Mouse (Mus musculus): ENCODE measurements at regions not wholly inside any gene's neighbourhood (a gene's known extent, or its start where the extent isn't known, plus 50 kb on each side); places are given as distances from the start of the nearest gene placed in this dataset.

DNA sequence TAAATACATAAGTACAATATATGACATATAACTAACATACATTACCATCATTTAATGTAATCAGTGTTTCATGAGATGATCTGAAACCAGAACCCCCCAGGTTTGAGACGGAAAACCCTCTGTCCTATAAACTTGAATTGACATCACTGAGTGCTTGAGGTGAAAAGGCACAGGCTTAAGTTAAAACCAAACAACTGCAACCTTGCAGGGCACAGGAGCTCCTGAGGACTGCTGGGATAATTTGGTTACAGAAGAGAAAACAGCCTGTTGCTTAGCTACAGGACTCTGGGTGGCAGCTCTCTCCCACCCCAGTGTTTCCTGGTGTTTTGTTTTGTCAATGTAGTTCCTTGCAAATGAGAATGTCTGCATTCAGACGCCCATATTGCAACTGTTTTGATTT, 259.5 kb downstream of the Etv1 start:
- H3K9ac ChIP-seq (ENCODE audit: low read length), result no peak overlapping the region
- H3K4me3 ChIP-seq (ENCODE audit: low read depth, low read length), result no peak overlapping the region
- ATAC-seq (ENCODE audit: insufficient read depth, low FRiP score, low TSS enrichment) (no peak), DNase-seq (ENCODE audit: low spot score) (no peak)
- 36% methylated on average over 2 of the region's 2 CpGs for WGBS
- no peaks in the 10 kb centered on the region for H3K27me3 ChIP-seq (ENCODE audit: control insufficient read depth, insufficient read depth, low read length)
- no peak overlapping the region for H3K4me2 ChIP-seq (ENCODE audit: low read depth)
- H3K9me3 ChIP-seq (ENCODE audit: control insufficient read depth, low read length), result no peaks in the 10 kb centered on the region
- H3K27ac ChIP-seq (ENCODE audit: low read depth, low read length), result no peak overlapping the region
- H3K36me3 ChIP-seq (ENCODE audit: control insufficient read depth, insufficient read depth, low read length), result no peaks in the 10 kb centered on the region
- H3K4me1 ChIP-seq (ENCODE audit: control insufficient read depth, insufficient read depth, low read length), result no peaks in the 10 kb centered on the region

- Histone ChIP-seq H3K4me1 (ENCODE audit: control insufficient read depth, insufficient read depth, low read length) (no peaks in the 10 kb centered on the region), H3K36me3 (ENCODE audit: control insufficient read depth, insufficient read depth, low read length) (no peaks in the 10 kb centered on the region), H3K9ac (ENCODE audit: low read length) (no peak overlapping the region), H3K9me3 (ENCODE audit: control insufficient read depth, low read length) (no peaks in the 10 kb centered on the region), H3K4me2 (ENCODE audit: low read depth) (no peak overlapping the region), H3K27me3 (ENCODE audit: control insufficient read depth, insufficient read depth, low read length) (no peaks in the 10 kb centered on the region), H3K27ac (ENCODE audit: low read depth, low read length) (no peak overlapping the region), H3K4me3 (ENCODE audit: low read depth, low read length) (no peak overlapping the region)
- DNase-seq (ENCODE audit: low spot score) (no peak), ATAC-seq (ENCODE audit: insufficient read depth, low FRiP score, low TSS enrichment) (no peak)
Measured at GRCm38 (mm10) chr12:39047126-39047525, 267.9 kb downstream of the Etv1 start.

GRCm38 (mm10) chr12:39048441-39048840, 269.3 kb downstream of the Etv1 start:
- H3K4me1 ChIP-seq (ENCODE audit: control insufficient read depth, insufficient read depth, low read length), result no peaks in the 10 kb centered on the region
- no peak overlapping the region for H3K4me3 ChIP-seq (ENCODE audit: low read depth, low read length)
- no peak overlapping the region for H3K9ac ChIP-seq (ENCODE audit: low read length)
- no peaks in the 10 kb centered on the region for H3K27me3 ChIP-seq (ENCODE audit: control insufficient read depth, insufficient read depth, low read length)
- no peak for DNase-seq (ENCODE audit: low spot score)
- no peak for ATAC-seq (ENCODE audit: insufficient read depth, low FRiP score, low TSS enrichment)
- H3K36me3 ChIP-seq (ENCODE audit: control insufficient read depth, insufficient read depth, low read length), result no peaks in the 10 kb centered on the region
- no peak overlapping the region for H3K4me2 ChIP-seq (ENCODE audit: low read depth)
- no peak overlapping the region for H3K27ac ChIP-seq (ENCODE audit: low read depth, low read length)
- 87% methylated on average over 6 of the region's 6 CpGs for WGBS
- no peaks in the 10 kb centered on the region for H3K9me3 ChIP-seq (ENCODE audit: control insufficient read depth, low read length)

DNA sequence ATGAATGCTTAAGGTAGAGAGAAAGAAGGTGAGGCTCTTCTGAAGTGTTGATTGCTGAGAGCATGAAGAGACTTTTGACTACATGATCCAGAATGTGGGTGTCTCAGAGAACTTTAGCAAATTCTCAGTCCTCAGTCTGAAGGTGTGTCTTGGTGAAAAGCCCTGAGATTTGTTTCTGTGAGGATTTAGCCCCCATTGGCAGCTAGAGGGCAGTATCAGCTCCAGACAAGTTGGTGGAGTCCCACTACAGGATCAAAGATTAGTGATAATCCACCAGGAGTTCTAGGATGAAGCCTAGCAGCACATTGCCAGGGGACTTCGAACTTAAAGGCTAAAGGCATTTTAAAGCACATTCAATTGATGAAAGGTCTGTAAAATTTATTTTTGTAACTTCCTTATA, 269.8 kb downstream of the Etv1 start:
- Histone ChIP-seq H3K36me3 (ENCODE audit: control insufficient read depth, insufficient read depth, low read length) (no peaks in the 10 kb centered on the region), H3K9me3 (ENCODE audit: control insufficient read depth, low read length) (no peaks in the 10 kb centered on the region), H3K27me3 (ENCODE audit: control insufficient read depth, insufficient read depth, low read length) (no peaks in the 10 kb centered on the region), H3K27ac (ENCODE audit: low read depth, low read length) (no peak overlapping the region), H3K4me3 (ENCODE audit: low read depth, low read length) (no peak overlapping the region), H3K4me1 (ENCODE audit: control insufficient read depth, insufficient read depth, low read length) (no peaks in the 10 kb centered on the region), H3K4me2 (ENCODE audit: low read depth) (no peak overlapping the region), H3K9ac (ENCODE audit: low read length) (no peak overlapping the region)
- DNase-seq (ENCODE audit: low spot score) (no peak), ATAC-seq (ENCODE audit: insufficient read depth, low FRiP score, low TSS enrichment) (no peak)
- WGBS, result 86% methylated on average over 1 of the region's 1 CpGs

DNA sequence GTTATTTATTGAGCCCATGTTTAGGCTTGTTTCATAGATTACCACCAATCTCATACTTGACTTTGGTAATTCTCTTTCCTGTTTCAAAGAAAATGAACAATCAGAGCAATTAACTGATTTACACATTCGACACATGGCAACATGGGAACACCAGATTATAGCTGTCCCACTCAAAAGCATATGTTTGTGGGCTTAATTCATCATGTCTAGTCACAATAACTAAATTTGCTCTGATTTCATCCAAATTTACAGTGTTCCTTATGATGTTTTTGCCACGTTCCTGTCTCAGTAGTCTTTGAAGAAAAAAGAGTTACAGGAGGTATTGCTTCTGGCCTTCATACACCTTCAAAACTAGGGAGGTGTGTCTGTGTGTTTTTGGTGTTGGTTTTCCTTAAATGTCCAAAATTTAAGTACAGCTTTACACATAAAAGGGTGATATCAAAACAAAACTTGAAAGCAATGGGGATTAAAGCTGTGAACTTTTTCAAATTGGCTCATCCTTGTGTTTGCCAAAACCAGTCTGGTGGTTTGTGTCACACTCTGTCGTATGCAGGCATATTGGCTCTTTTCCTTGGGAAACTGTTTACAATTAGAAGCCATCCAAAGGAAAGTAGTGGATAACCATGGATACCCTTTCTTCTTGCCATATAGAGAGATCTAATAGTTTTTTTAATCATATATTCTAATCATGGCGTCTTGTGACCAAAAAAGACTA, 291.3 kb downstream of the Etv1 start:
- no peak overlapping the region for H3K4me3 ChIP-seq (ENCODE audit: low read depth, low read length)
- H3K4me2 ChIP-seq (ENCODE audit: low read depth), result no peak overlapping the region
- no peak for DNase-seq (ENCODE audit: low spot score)
- H3K36me3 ChIP-seq (ENCODE audit: control insufficient read depth, insufficient read depth, low read length), result no peaks in the 10 kb centered on the region
- no peaks in the 10 kb centered on the region for H3K9me3 ChIP-seq (ENCODE audit: control insufficient read depth, low read length)
- no peak overlapping the region for H3K27ac ChIP-seq (ENCODE audit: low read depth, low read length)
- no peak overlapping the region for H3K9ac ChIP-seq (ENCODE audit: low read length)
- no peaks in the 10 kb centered on the region for H3K4me1 ChIP-seq (ENCODE audit: control insufficient read depth, insufficient read depth, low read length)
- no peak for ATAC-seq (ENCODE audit: insufficient read depth, low FRiP score, low TSS enrichment)
- WGBS, result 87% methylated on average over 4 of the region's 4 CpGs
- no peaks in the 10 kb centered on the region for H3K27me3 ChIP-seq (ENCODE audit: control insufficient read depth, insufficient read depth, low read length)

DNA sequence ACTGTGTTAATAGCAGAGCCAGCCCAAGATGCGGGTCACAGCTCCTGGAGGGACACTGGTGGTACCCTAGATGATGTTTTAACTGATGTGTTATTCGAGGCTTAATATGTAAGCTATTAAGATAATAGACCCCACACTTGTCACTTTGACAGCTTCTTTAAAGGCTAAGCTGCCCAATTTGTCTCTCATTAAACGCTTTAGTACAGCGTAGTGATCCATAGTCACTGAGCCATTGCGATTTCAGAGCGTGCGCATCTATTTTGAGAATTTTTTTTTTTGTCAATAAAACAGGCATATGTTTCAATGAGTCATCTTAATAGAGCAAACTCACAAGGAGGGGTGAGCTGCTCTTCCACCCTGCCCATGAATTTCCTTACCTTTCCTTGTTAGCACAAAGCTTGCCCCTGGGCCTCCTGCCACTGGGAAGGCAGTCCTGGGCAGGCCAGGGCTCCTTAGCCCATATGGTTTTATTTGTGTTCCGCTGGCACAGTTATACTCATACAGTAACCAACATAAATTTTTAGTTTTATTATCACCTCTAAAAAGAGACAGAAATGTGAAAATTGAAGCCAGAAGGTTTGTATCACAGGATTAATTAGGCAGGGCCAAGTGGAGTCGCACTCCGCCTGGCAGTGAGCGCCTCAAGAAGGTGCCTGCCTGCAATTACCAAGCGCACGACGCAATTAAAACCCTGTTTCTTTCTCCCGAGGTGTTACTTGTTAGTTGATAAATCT, 294.3 kb downstream of the Etv1 start:
- H3K9ac ChIP-seq (ENCODE audit: low read length), result no peak overlapping the region
- DNase-seq (ENCODE audit: low spot score), result no peak
- no peaks in the 10 kb centered on the region for H3K4me1 ChIP-seq (ENCODE audit: control insufficient read depth, insufficient read depth, low read length)
- no peak for ATAC-seq (ENCODE audit: insufficient read depth, low FRiP score, low TSS enrichment)
- no peaks in the 10 kb centered on the region for H3K27me3 ChIP-seq (ENCODE audit: control insufficient read depth, insufficient read depth, low read length)
- no peak overlapping the region for H3K4me3 ChIP-seq (ENCODE audit: low read depth, low read length)
- no peaks in the 10 kb centered on the region for H3K36me3 ChIP-seq (ENCODE audit: control insufficient read depth, insufficient read depth, low read length)
- H3K27ac ChIP-seq (ENCODE audit: low read depth, low read length), result no peak overlapping the region
- 78% methylated on average over 15 of the region's 15 CpGs for WGBS
- H3K9me3 ChIP-seq (ENCODE audit: control insufficient read depth, low read length), result no peaks in the 10 kb centered on the region
- H3K4me2 ChIP-seq (ENCODE audit: low read depth), result no peak overlapping the region

- Histone ChIP-seq H3K9me3 (ENCODE audit: control insufficient read depth, low read length) (no peaks in the 10 kb centered on the region), H3K36me3 (ENCODE audit: control insufficient read depth, insufficient read depth, low read length) (no peaks in the 10 kb centered on the region), H3K4me3 (ENCODE audit: low read depth, low read length) (no peak overlapping the region), H3K4me2 (ENCODE audit: low read depth) (no peak overlapping the region), H3K4me1 (ENCODE audit: control insufficient read depth, insufficient read depth, low read length) (no peaks in the 10 kb centered on the region), H3K27ac (ENCODE audit: low read depth, low read length) (no peak overlapping the region), H3K9ac (ENCODE audit: low read length) (no peak overlapping the region), H3K27me3 (ENCODE audit: control insufficient read depth, insufficient read depth, low read length) (no peaks in the 10 kb centered on the region)
- WGBS, result 87% methylated on average over 4 of the region's 4 CpGs
- DNase-seq (ENCODE audit: low spot score), result no peak
- ATAC-seq (ENCODE audit: insufficient read depth, low FRiP score, low TSS enrichment), result no peak
Measured at GRCm38 (mm10) chr12:39086285-39086684, 307.1 kb downstream of the Etv1 start.

GRCm38 (mm10) chr12:39094638-39095230, 315.6 kb downstream of the Etv1 start:
- Histone ChIP-seq H3K27ac (ENCODE audit: low read depth, low read length) (no peak overlapping the region), H3K9ac (ENCODE audit: low read length) (no peak overlapping the region), H3K36me3 (ENCODE audit: control insufficient read depth, insufficient read depth, low read length) (no peaks in the 10 kb centered on the region), H3K27me3 (ENCODE audit: control insufficient read depth, insufficient read depth, low read length) (no peaks in the 10 kb centered on the region), H3K9me3 (ENCODE audit: control insufficient read depth, low read length) (no peaks in the 10 kb centered on the region), H3K4me2 (ENCODE audit: low read depth) (no peak overlapping the region), H3K4me1 (ENCODE audit: control insufficient read depth, insufficient read depth, low read length) (no peaks in the 10 kb centered on the region), H3K4me3 (ENCODE audit: low read depth, low read length) (no peak overlapping the region)
- ATAC-seq (ENCODE audit: insufficient read depth, low FRiP score, low TSS enrichment) (no peak), DNase-seq (ENCODE audit: low spot score) (no peak)
- 9% methylated on average over 5 of the region's 5 CpGs for WGBS
